Comparison of ENCODE assay signal across 16 mouse cellular contexts in genomic region chr11:6952787-6953186, GRCm38 (mm10).
A peak's percentile ranks its signal among the peaks of the same experiment; 100 is the strongest.
DNase-seq lines count a peak whose midpoint lies in the region; ATAC-seq and TF ChIP-seq lines count a peak whose summit lies in the region.
"Had no signal": no experiment of that assay in that cellular context is flagged by ENCODE, and none has a peak within 500 bp of the region (broad histone marks: within the 10 kb centered on the region; RNA-seq: fewer than 3 reads in every experiment).

No protein-coding gene starts in this region.

- H3K27ac ChIP-seq in hindbrain, embryonic 15.5 days (replicated peaks), result no peak overlapping the region
- H3K27ac ChIP-seq in hindbrain, embryonic 10.5 days, result no peak overlapping the region
- H3K27ac ChIP-seq in midbrain, postnatal 0 days (ENCODE audit: low read depth, low read length), result no peak overlapping the region
- H3K27ac ChIP-seq in midbrain, embryonic 10.5 days (replicated peaks), result no peak overlapping the region
- peak overlapping the region; percentile 93; the same call in 1 of the 2 replicates for H3K27ac ChIP-seq in cerebellum, adult 2 months (ENCODE audit: insufficient read depth, low read length)
- H3K27ac ChIP-seq: embryonic facial prominence, embryonic 15.5 days; limb, embryonic 13.5 days; liver, embryonic 15.5 days; neural tube, embryonic 13.5 days had no signal

- DNase-seq in hindbrain, embryonic 10.5 days (ENCODE audit: low spot score), result no peak
- DNase-seq in midbrain, postnatal 0 days (ENCODE audit: low spot score), result peak; percentile 87
- DNase-seq in midbrain, embryonic 10.5 days (ENCODE audit: low spot score), result no peak
- peak; percentile 91 to 99 for DNase-seq in cerebellum, adult 2 months
- peak; percentile 1 for DNase-seq in fat pad, adult 2 months (ENCODE audit: extremely low read depth, low read depth, low spot score)
- no peak for DNase-seq in testis, postnatal 10 days (ENCODE audit: low spot score)
- DNase-seq: adrenal gland, adult 8-10 months; B cell, adult 2 months; kidney, adult 11 months; layer of hippocampus, adult 9-11 months; lung, postnatal 10 days had no signal

- H3K9ac ChIP-seq in hindbrain, embryonic 15.5 days, result no peak overlapping the region
- no peak overlapping the region for H3K9ac ChIP-seq in midbrain, postnatal 0 days (replicated peaks; ENCODE audit: low read length, poor library complexity, severe bottlenecking)
- H3K9ac ChIP-seq: embryonic facial prominence, embryonic 15.5 days; limb, embryonic 13.5 days; liver, embryonic 15.5 days; neural tube, embryonic 13.5 days had no signal

- no peak overlapping the region for H3K4me3 ChIP-seq in hindbrain, embryonic 15.5 days
- no peak overlapping the region for H3K4me3 ChIP-seq in hindbrain, embryonic 10.5 days
- H3K4me3 ChIP-seq in midbrain, postnatal 0 days (ENCODE audit: low read depth, low read length), result no peak overlapping the region
- H3K4me3 ChIP-seq in midbrain, embryonic 10.5 days, result no peak overlapping the region
- no peak overlapping the region for H3K4me3 ChIP-seq in cerebellum, adult 2 months (replicated peaks; ENCODE audit: insufficient read depth, low read depth, low read length)
- H3K4me3 ChIP-seq: embryonic facial prominence, embryonic 15.5 days; limb, embryonic 13.5 days; liver, embryonic 15.5 days; neural tube, embryonic 13.5 days had no signal

- no peaks in the 10 kb centered on the region for H3K36me3 ChIP-seq in hindbrain, embryonic 15.5 days
- H3K36me3 ChIP-seq in hindbrain, embryonic 10.5 days, result no peaks in the 10 kb centered on the region
- no peaks in the 10 kb centered on the region for H3K36me3 ChIP-seq in midbrain, postnatal 0 days (ENCODE audit: insufficient read depth, low read length)
- no peaks in the 10 kb centered on the region for H3K36me3 ChIP-seq in midbrain, embryonic 10.5 days
- H3K36me3 ChIP-seq: embryonic facial prominence, embryonic 15.5 days; limb, embryonic 13.5 days; liver, embryonic 15.5 days; neural tube, embryonic 13.5 days had no signal

- H3K27me3 ChIP-seq in hindbrain, embryonic 15.5 days, result no peaks in the 10 kb centered on the region
- H3K27me3 ChIP-seq in hindbrain, embryonic 10.5 days (ENCODE audit: insufficient read depth, poor library complexity, severe bottlenecking), result no peaks in the 10 kb centered on the region
- no peaks in the 10 kb centered on the region for H3K27me3 ChIP-seq in midbrain, postnatal 0 days (ENCODE audit: insufficient read depth, low read length)
- no peaks in the 10 kb centered on the region for H3K27me3 ChIP-seq in midbrain, embryonic 10.5 days (ENCODE audit: low read depth, poor library complexity, severe bottlenecking)
- no peaks in the 10 kb centered on the region for H3K27me3 ChIP-seq in cerebellum, adult 2 months (ENCODE audit: control insufficient read depth, insufficient read depth, low read length)
- H3K27me3 ChIP-seq: embryonic facial prominence, embryonic 15.5 days; limb, embryonic 13.5 days; liver, embryonic 15.5 days; neural tube, embryonic 13.5 days had no signal

- TF ChIP-seq POLR2A in cerebellum, adult 2 months (IDR thresholded peaks at IDR 0.05; ENCODE audit: borderline replicate concordance, insufficient read depth, low read length), result no peak

- WGBS in hindbrain, embryonic 15.5 days, result 55% methylated on average over 1 of the region's 1 CpGs
- WGBS in hindbrain, embryonic 10.5 days, result 81% methylated on average over 1 of the region's 1 CpGs
- 56% methylated on average over 1 of the region's 1 CpGs for WGBS in midbrain, postnatal 0 days
- WGBS in midbrain, embryonic 10.5 days, result 85% methylated on average over 1 of the region's 1 CpGs
- 5% methylated on average over 1 of the region's 1 CpGs for WGBS in cerebellum, adult 2 months

- H3K4me1 ChIP-seq in hindbrain, embryonic 15.5 days (replicated peaks), result no peaks in the 10 kb centered on the region
- H3K4me1 ChIP-seq in hindbrain, embryonic 10.5 days (replicated peaks), result no peaks in the 10 kb centered on the region
- H3K4me1 ChIP-seq in midbrain, postnatal 0 days (ENCODE audit: insufficient read depth, low read length), result no peaks in the 10 kb centered on the region
- no peaks in the 10 kb centered on the region for H3K4me1 ChIP-seq in midbrain, embryonic 10.5 days
- peaks cover 24% of the 10 kb centered on the region for H3K4me1 ChIP-seq in cerebellum, adult 2 months (ENCODE audit: control insufficient read depth, insufficient read depth, low read length)
- H3K4me1 ChIP-seq: embryonic facial prominence, embryonic 15.5 days; limb, embryonic 13.5 days; liver, embryonic 15.5 days had no signal

- peak; percentile 87 for ATAC-seq in hindbrain, embryonic 15.5 days (ENCODE audit: low FRiP score, low read depth)
- no peak for ATAC-seq in midbrain, postnatal 0 days (ENCODE audit: low FRiP score)

- H3K9me3 ChIP-seq in hindbrain, embryonic 15.5 days, result no peaks in the 10 kb centered on the region
- no peaks in the 10 kb centered on the region for H3K9me3 ChIP-seq in hindbrain, embryonic 10.5 days
- H3K9me3 ChIP-seq in midbrain, postnatal 0 days (ENCODE audit: low read length), result no peaks in the 10 kb centered on the region
- H3K9me3 ChIP-seq in midbrain, embryonic 10.5 days (replicated peaks), result no peaks in the 10 kb centered on the region
- H3K9me3 ChIP-seq: embryonic facial prominence, embryonic 15.5 days; limb, embryonic 13.5 days; liver, embryonic 15.5 days; neural tube, embryonic 13.5 days had no signal

- no peak overlapping the region for H3K4me2 ChIP-seq in hindbrain, embryonic 15.5 days
- no peak overlapping the region for H3K4me2 ChIP-seq in midbrain, postnatal 0 days (ENCODE audit: low read depth, low read length, poor library complexity, severe bottlenecking)
- H3K4me2 ChIP-seq: embryonic facial prominence, embryonic 15.5 days; limb, embryonic 13.5 days; liver, embryonic 15.5 days; neural tube, embryonic 13.5 days had no signal

- TF ChIP-seq CTCF in midbrain, postnatal 0 days (IDR thresholded peaks at IDR 0.05), result no peak
- TF ChIP-seq CTCF in cerebellum, adult 2 months (IDR thresholded peaks at IDR 0.05; ENCODE audit: borderline replicate concordance, insufficient read depth, low read depth, low read length), result no peak

Comparison
In these comparisons a context has a peak if more than half of its experiments do, and no peak if none do; other contexts are left out.
1. DNase-seq: peak in midbrain, postnatal 0 days (single experiment), cerebellum, adult 2 months (2 of 2) and fat pad, adult 2 months (single experiment); none in hindbrain, embryonic 10.5 days (single experiment), midbrain, embryonic 10.5 days (single experiment) and testis, postnatal 10 days (single experiment).